Mouse (Mus musculus): Measurements from ENCODE around the gene Cisd2.

Cisd2 gene

GRCm38 (mm10) chr3:135422232-135422855, 1.4 kb downstream of the Cisd2 start:
- ChIA-PET CTCF (no interaction called here), POLR2A (interaction anchor here (0.6 to 12.2 kb wide), 9 partner anchors 8 to 124 kb away, joined by 3 to 178 read pairs (median 8); partner anchors contain the start of gene Ube2d3 (in 3 of the 4))

- ChIA-PET CTCF (interaction anchor here in 1 of 4 experiments (1.3 kb wide), 1 partner anchor 12 kb away, joined by 3 read pairs; no protein-coding TSS in a partner anchor), POLR2A (interaction anchor here in 2 of 4 experiments (0.7 to 12.2 kb wide), 9 partner anchors 10 to 125 kb away, joined by 3 to 178 read pairs (median 3); partner anchors contain the start of genes Ube2d3 (in 2 of the 2) and Manba (in 1 of the 2))
Measured at GRCm38 (mm10) chr3:135421310-135421594, 2.5 kb downstream of the Cisd2 start.

- POLR2A ChIA-PET, result interaction anchor here in 3 of 4 experiments (0.6 to 12.2 kb wide), 13 partner anchors 9 to 126 kb away, joined by 3 to 178 read pairs (median 3); partner anchors contain the start of genes Ube2d3 (in 2 of the 3) and Manba (in 1 of the 3)
Measured at GRCm38 (mm10) chr3:135420542-135421309, 3.0 kb downstream of the Cisd2 start.

GRCm38 (mm10) chr3:135417799-135418198, 5.9 kb downstream of the Cisd2 start:
- ChIA-PET CTCF (interaction anchor here in 1 of 4 experiments (1.1 kb wide), 1 partner anchor 14 kb away, joined by 6 read pairs; no protein-coding TSS in a partner anchor), POLR2A (interaction anchor here in 3 of 4 experiments (0.5 to 3.3 kb wide), 15 partner anchors 8 to 313 kb away, joined by 3 to 26 read pairs (median 4); partner anchors contain the start of genes Ube2d3 (in 3 of the 3) and Manba (in 1 of the 3))

More at GRCm38 (mm10) chr3:135420542-135421309, 3.0 kb downstream of the Cisd2 start:
- CTCF ChIA-PET, result interaction anchor here in 2 of 4 experiments (0.5 to 1.3 kb wide), 3 partner anchors 10 to 80 kb away, joined by 3 read pairs; no protein-coding TSS in a partner anchor

DNA sequence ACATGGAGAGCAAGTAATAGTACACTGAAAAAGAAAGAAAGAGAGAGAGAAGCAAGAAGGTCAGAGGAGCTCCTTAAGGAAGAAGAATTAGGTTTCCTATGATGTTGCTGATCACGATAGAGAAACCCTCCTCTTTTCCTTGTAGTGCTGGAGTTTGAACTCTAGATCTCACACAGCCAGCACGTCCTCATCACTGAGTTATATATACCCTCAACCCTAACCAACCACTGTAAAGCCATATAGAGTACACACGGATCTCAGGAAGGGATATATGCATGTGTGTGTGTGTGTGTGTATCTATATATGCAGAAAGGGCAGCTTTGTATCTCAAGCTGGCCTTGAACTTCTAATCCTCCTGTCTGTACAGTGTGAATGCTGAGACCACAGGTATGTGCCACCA, 6.5 kb downstream of the Cisd2 start:
- ChIA-PET CTCF (interaction anchor here in 1 of 4 experiments (1.1 kb wide), 1 partner anchor 13 kb away, joined by 6 read pairs; no protein-coding TSS in a partner anchor), POLR2A (interaction anchor here in 3 of 4 experiments (0.5 to 3.3 kb wide), 10 partner anchors 9 to 101 kb away, joined by 3 to 26 read pairs (median 4); partner anchors contain the start of genes Ube2d3 (in 3 of the 3) and Manba (in 1 of the 3))

DNA sequence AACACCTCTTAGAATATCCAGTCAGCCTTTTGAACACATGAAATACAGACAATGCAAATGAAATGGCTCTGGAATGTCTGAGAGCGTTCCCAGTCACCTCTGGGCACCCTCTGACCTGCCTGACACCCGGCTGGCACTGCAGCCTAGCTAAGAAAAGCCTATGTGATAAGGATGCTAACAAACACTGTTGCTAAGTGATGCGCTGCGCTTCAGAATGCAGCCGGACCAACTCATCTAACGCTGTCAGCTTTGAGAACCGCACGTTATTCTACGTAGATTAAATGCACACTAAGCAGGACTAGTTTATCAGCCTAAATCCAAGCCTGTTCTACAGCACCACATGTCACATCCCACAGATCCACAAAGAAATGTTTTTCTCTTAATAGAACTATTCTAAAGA, 11.9 kb downstream of the Cisd2 start:
- ChIA-PET POLR2A (interaction anchor here in 2 of 4 experiments (0.9 to 1.6 kb wide), 4 partner anchors 10 to 27 kb away, joined by 4 to 5 read pairs (median 4); partner anchors contain the start of genes Cisd2 (in 1 of the 2) and Ube2d3 (in 1 of the 2)), CTCF (interaction anchor here in 1 of 4 experiments (1.5 kb wide), 1 partner anchor 10 kb away, joined by 4 read pairs; no protein-coding TSS in a partner anchor)

- CTCF ChIA-PET, result interaction anchor here in 2 of 4 experiments (0.7 to 1.5 kb wide), 2 partner anchors 9 kb away, joined by 3 to 4 read pairs; no protein-coding TSS in a partner anchor
- POLR2A ChIA-PET, result interaction anchor here in 3 of 4 experiments (0.5 to 2.3 kb wide), 9 partner anchors 9 to 28 kb away, joined by 3 to 6 read pairs (median 4); partner anchors contain the start of genes Cisd2 (in 2 of the 3) and Ube2d3 (in 1 of the 3)
Measured at GRCm38 (mm10) chr3:135411056-135411455, 12.7 kb downstream of the Cisd2 start.

- ChIA-PET CTCF (interaction anchor here (0.5 to 1.6 kb wide), 10 partner anchors 12 to 1475 kb away, joined by 3 to 11 read pairs (median 4); partner anchors contain the start of gene Bdh2 (in 2 of the 4)), POLR2A (interaction anchor here in 1 of 4 experiments (0.8 to 2.3 kb wide), 4 partner anchors 9 to 29 kb away, joined by 3 to 7 read pairs (median 4); partner anchors contain the start of genes Cisd2 and Ube2d3)
Measured at GRCm38 (mm10) chr3:135409219-135409618, 14.5 kb downstream of the Cisd2 start.

GRCm38 (mm10) chr3:135407351-135407750, 16.4 kb downstream of the Cisd2 start:
- ChIA-PET POLR2A (interaction anchor here in 2 of 4 experiments (0.6 to 1.6 kb wide), 2 partner anchors 13 to 31 kb away, joined by 3 to 5 read pairs; partner anchors contain the start of gene Ube2d3 (in 1 of the 2)), CTCF (interaction anchor here in 1 of 4 experiments (0.9 to 1.8 kb wide), 2 partner anchors 318 to 324 kb away, joined by 3 to 7 read pairs; no protein-coding TSS in a partner anchor)

GRCm38 (mm10) chr3:135404599-135404998, 19.1 kb downstream of the Cisd2 start:
- ChIA-PET CTCF (interaction anchor here in 3 of 4 experiments (0.6 to 5.4 kb wide), 9 partner anchors 13 to 327 kb away, joined by 3 to 39 read pairs (median 3); partner anchors contain the start of gene Bdh2 (in 1 of the 3)), POLR2A (interaction anchor here in 3 of 4 experiments (0.6 to 4.0 kb wide), 7 partner anchors 14 to 138 kb away, joined by 3 to 16 read pairs (median 4); partner anchors contain the start of gene Ube2d3 (in 1 of the 3))

- POLR2A ChIA-PET, result interaction anchor here in 2 of 4 experiments (0.6 to 4.0 kb wide), 9 partner anchors 14 to 327 kb away, joined by 3 to 16 read pairs (median 3); partner anchors contain the start of genes Cisd2 (in 1 of the 2) and Ube2d3 (in 1 of the 2)
- CTCF ChIA-PET, result interaction anchor here in 3 of 4 experiments (0.6 to 5.4 kb wide), 16 partner anchors 14 to 421 kb away, joined by 3 to 39 read pairs (median 4); partner anchors contain the start of genes Bdh2 (in 1 of the 3) and Slc39a8 (in 1 of the 3)
Measured at GRCm38 (mm10) chr3:135403856-135404255, 19.9 kb downstream of the Cisd2 start.

GRCm38 (mm10) chr3:135403211-135403610, 20.5 kb downstream of the Cisd2 start:
- ChIA-PET POLR2A (interaction anchor here in 3 of 4 experiments (0.7 to 4.0 kb wide), 10 partner anchors 15 to 328 kb away, joined by 3 to 16 read pairs (median 4); partner anchors contain the start of genes Ube2d3 (in 3 of the 3) and Cisd2 (in 1 of the 3)), CTCF (interaction anchor here (0.6 to 5.4 kb wide), 18 partner anchors 11 to 422 kb away, joined by 3 to 39 read pairs (median 4); partner anchors contain the start of genes Bdh2 (in 1 of the 4) and Slc39a8 (in 1 of the 4))

- ChIA-PET POLR2A (interaction anchor here in 3 of 4 experiments (0.5 to 4.0 kb wide), 7 partner anchors 8 to 792 kb away, joined by 3 to 16 read pairs (median 4); partner anchors contain the start of genes Ube2d3 (in 3 of the 3) and Cisd2 (in 1 of the 3)), CTCF (interaction anchor here (0.5 to 5.4 kb wide), 20 partner anchors 9 to 1921 kb away, joined by 3 to 39 read pairs (median 4); partner anchors contain the start of genes Bdh2 (in 2 of the 4) and Cisd2 (in 1 of the 4))
Measured at GRCm38 (mm10) chr3:135402201-135402658, 21.5 kb downstream of the Cisd2 start.

GRCm38 (mm10) chr3:135397112-135397511, 26.6 kb downstream of the Cisd2 start:
- POLR2A ChIA-PET, result no interaction called here
- CTCF ChIA-PET, result no interaction called here

- POLR2A ChIA-PET, result no interaction called here
- CTCF ChIA-PET, result no interaction called here
Measured at GRCm38 (mm10) chr3:135396081-135396480, 27.6 kb downstream of the Cisd2 start.

DNA sequence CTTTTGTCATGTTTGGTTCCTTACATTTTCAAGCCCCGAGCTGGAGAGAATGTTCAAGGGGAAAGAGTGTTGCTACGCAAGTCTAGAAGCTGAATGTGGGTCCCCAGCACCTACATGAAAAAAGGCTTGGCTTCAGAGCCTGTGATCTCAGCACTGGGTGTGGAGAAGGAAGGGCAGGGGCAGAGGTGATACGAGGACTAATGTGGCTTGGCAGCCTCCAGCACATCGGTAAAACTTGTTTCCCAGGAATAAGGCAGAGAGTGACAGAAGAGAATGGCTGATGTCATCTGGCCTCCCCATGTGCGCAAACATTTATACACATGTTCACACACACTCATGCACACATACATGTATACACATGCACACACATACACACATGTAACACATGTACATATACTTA, 28.6 kb downstream of the Cisd2 start:
- ChIA-PET CTCF (no interaction called here), POLR2A (no interaction called here)

DNA sequence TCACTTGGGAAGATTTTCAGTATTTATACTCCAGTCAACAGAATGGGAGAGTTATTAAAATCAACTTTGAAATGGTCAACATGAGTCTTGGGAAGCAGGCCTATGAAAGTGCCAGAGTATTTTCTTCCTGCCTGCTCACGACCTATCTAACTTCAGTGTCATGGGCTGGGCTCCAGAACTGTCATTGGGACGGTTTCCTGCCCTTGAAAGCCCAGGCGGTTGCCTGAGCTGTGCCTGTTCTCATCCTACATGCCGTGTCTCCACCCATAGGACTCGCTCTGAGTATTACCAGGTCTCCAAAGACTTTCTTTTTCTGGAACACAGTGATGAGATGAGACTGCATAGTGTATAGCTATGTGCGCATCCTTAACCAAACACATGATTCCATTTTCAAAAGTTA, 30.5 kb downstream of the Cisd2 start:
- ChIA-PET POLR2A (no interaction called here), CTCF (no interaction called here)
